Mouse (Mus musculus) cerebellum, adult 2 months (tissue): ENCODE measurements around the gene Cd47. TPM values are rescaled to one million over a fixed set of nuclear protein-coding genes. Genes with fewer than 3 reads are reported as not detected.

Experiments used
- DNase-seq, 2 experiments: peaks; one replicate each; pipeline ENCODE4 v3.0.0; 2021
- H3K27ac ChIP-seq: fragments of 200-500 bp; 2 replicates; pipeline ENCODE4 v1.5.1; 2012; ENCODE audit warnings: low read length, control low read depth, inconsistent platforms; ENCODE audit not compliant: insufficient read depth
- H3K27me3 ChIP-seq: fragments of 200-500 bp; 2 replicates; pipeline ENCODE4 v1.6.1; 2012; ENCODE audit warnings: inconsistent platforms, mild to moderate bottlenecking, low read length, moderate library complexity; ENCODE audit not compliant: control insufficient read depth, insufficient read depth
- H3K4me1 ChIP-seq: fragments of 200-500 bp; 2 replicates; pipeline ENCODE4 v1.6.1; 2011; ENCODE audit warnings: low read length; ENCODE audit not compliant: control insufficient read depth, insufficient read depth
- H3K4me3 ChIP-seq: fragments of 200-500 bp; replicated peaks from 2 replicates; pipeline ENCODE3; 2011; ENCODE audit warnings: mild to moderate bottlenecking, low read depth, low read length, control low read depth; ENCODE audit not compliant: insufficient read depth
- CTCF ChIP-seq: fragments of 200-500 bp; IDR thresholded peaks from 2 replicates; pipeline ENCODE4 v1.5.1; 2011; ENCODE audit warnings: low read depth, mild to moderate bottlenecking, control low read depth, low read length, moderate library complexity, borderline replicate concordance; ENCODE audit not compliant: insufficient read depth
- POLR2A ChIP-seq: fragments of 200-500 bp; IDR thresholded peaks from 2 replicates; pipeline ENCODE4 v1.6.1; 2011; ENCODE audit warnings: low read length, control low read depth, borderline replicate concordance; ENCODE audit not compliant: insufficient read depth
- WGBS: fragments of 180-500 bp; shearing (Covaris S2); methylation state at CpG from one replicate; pipeline ENCODE4 v1.1.7; 2018; 5-methylcytosine and 5-hydroxymethylcytosine counted together
- polyA plus RNA-seq: library from polyadenylated mRNA; depleted of rRNA; stranded (reverse); fragments of >200 nt; gene quantifications from 2 replicates; pipeline ENCODE4 v1.2.3, GENCODE M21; 2012

The Cd47 gene
- polyA plus RNA-seq, 1 experiment, result 123 TPM

DNA sequence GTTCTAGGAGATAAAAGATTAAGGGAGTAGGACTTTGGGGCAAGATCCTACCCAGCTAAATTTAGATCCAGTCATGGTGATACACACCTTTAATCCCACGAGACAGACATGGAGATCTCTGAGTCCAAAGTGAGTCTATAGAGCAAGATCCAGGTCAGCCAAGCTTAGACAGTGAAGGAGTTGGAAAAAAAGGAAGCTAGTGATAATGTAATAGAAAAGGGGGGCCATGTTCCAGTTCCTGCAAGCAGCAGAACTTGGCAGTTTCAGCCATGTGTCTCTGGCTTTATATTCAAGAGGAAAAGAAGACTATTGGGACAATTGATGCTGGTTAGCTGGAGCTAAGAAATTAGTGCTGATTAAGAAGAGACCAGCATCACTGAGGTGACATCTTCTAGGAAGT is 43.4 kb downstream of the Cd47 start:
- TF ChIP-seq POLR2A (no peak), CTCF (no peak)
- Histone ChIP-seq H3K27me3 (no peaks in the 10 kb centered on the region), H3K27ac (no peak overlapping the region), H3K4me3 (no peak overlapping the region), H3K4me1 (0 out of 2 replicates have a peak, but pooled peaks cover 3% of the 10 kb centered on the region)
- 64% methylated on average over 1 of the region's 1 CpGs for WGBS
- DNase-seq, result no peak

DNA sequence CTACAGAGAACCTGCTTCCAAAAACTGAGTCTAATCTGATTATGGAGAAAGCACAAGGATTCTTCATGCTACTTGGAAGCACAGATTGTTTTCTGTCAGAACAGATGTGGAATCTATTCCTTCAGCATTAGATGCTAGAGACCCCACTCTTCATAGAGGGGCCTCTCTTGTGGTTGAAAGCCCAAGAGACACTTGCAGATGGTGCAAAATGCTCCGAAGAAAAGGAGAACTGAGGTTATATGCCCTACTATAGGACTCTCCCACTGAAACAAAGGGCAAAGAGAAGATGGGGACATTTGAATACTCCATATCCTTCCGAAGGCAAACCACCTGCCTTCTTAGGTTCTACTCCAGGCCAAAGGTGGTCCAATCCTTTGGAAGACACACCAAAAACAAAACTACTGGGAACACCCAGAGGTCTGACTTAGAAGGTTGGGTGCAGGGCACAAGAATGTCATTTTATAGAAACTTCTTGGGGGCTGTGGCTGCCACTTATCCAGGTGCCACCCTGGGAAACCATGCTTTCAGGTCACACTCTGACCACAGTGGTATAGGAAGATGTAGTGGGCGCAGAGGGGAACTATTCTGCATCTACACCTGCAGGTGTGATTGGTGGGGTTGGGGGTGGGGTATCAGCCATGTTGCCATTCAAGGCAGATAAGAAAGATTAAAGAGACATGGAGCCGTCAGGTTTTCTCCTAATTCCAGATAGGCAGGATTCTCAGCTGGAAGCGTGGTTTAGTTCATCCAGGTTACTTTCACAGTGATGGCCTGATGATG is 47.1 kb downstream of the Cd47 start:
- no peak for DNase-seq
- 90% methylated on average over 5 of the region's 5 CpGs for WGBS
- H3K27me3 ChIP-seq, result no peaks in the 10 kb centered on the region
- no peak overlapping the region for H3K4me3 ChIP-seq
- no peak overlapping the region for H3K27ac ChIP-seq
- no peaks in the 10 kb centered on the region for H3K4me1 ChIP-seq
- TF ChIP-seq CTCF, result no peak
- no peak for TF ChIP-seq POLR2A

DNA sequence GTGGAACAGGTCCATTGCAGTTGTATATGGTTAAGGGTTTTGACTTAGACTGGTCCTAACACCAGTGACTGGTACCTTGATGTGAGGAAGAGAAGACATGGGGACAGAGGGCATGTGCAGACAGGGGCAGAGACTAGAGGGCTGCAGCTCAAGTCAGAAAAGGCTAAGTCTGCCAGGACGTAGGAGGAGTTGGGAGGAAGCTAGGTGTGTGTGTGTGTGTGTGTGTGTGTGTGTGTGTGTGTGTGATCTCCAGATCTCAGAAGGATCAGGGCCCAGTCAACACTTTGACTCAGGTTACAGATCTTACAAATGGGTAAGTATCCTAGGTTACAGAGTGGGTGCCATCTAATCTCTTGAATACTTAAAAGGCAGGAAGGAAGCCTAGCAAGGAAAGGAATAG is 48.3 kb downstream of the Cd47 start:
- WGBS, result 75% methylated on average over 1 of the region's 1 CpGs
- no peaks in the 10 kb centered on the region for H3K4me1 ChIP-seq
- DNase-seq, result no peak
- H3K27me3 ChIP-seq, result no peaks in the 10 kb centered on the region
- TF ChIP-seq POLR2A (no peak), CTCF (no peak)
- H3K4me3 ChIP-seq, result no peak overlapping the region
- no peak overlapping the region for H3K27ac ChIP-seq

DNA sequence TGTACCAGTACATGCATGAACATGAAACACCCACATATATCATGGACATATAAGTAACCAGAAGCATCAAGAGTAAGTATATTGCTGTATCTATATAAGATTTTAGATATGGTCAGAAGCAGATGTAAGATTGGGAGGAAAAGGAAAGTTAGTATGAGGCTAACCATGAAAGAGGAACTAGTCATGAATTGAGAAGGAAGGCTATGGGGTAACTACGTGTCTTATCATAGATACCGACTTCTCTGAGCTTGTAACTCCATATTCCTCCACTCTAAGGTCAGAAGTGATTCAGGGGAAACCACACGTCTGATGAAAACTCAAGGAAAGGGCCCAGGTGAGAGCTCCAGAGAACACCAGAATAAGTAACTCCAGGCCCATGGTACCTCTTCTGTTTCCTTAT is 52.6 kb downstream of the Cd47 start:
- no peaks in the 10 kb centered on the region for H3K27me3 ChIP-seq
- 94% methylated on average over 3 of the region's 3 CpGs for WGBS
- no peaks in the 10 kb centered on the region; the same call in 1 of the 2 replicates for H3K4me1 ChIP-seq
- DNase-seq, result no peak
- H3K4me3 ChIP-seq, result no peak overlapping the region
- no peak overlapping the region for H3K27ac ChIP-seq
- TF ChIP-seq POLR2A, result no peak

DNA sequence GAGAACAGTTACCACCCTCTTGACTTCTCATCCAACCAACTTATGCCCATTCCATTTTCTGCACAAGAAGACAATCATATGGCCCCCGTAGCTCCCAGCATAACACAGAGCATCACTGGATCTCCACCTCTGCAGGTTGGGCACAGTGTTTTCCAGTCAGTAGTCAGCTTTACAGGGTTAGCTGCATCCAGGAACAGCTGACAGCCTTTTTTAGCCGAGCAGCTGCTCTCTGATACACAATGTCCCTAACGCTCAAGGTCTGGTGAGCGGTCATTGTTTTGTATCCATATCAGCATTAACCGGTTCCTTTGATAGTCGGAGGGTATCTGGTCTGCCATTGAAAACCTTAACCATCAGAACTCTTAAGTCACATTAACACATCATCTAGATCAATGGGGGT is 53.3 kb downstream of the Cd47 start:
- DNase-seq, result no peak
- TF ChIP-seq POLR2A, result no peak
- TF ChIP-seq CTCF, result no peak
- no peaks in the 10 kb centered on the region; the same call in 1 of the 2 replicates for H3K4me1 ChIP-seq
- H3K27me3 ChIP-seq, result no peaks in the 10 kb centered on the region
- WGBS, result 96% methylated on average over 6 of the region's 6 CpGs
- no peak overlapping the region for H3K27ac ChIP-seq
- H3K4me3 ChIP-seq, result no peak overlapping the region

DNA sequence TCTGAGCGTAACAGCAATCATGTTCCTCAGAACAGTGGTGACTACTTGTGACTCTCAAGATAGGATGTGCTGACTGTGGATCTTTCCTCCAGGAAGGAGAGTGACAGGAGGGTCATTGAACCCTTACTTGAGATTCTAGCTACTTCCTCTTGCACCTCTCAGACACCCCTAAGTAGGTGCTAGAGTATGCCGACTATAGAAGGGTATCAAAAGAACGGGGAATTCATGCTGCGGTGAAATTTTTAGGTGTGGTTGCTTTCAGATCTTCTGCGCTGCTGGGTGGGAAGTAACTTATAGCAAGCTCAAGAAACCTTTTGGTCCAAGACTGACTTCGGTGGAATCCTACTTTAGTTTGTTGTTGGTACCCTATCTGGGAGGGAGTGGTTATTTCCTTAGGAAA is 53.9 kb downstream of the Cd47 start:
- no peaks in the 10 kb centered on the region; the same call in 1 of the 2 replicates for H3K4me1 ChIP-seq
- H3K27ac ChIP-seq, result no peak overlapping the region; the same call in 1 of the 2 replicates
- TF ChIP-seq CTCF (no peak), POLR2A (no peak)
- no peak for DNase-seq
- no peaks in the 10 kb centered on the region for H3K27me3 ChIP-seq
- no peak overlapping the region for H3K4me3 ChIP-seq
- 97% methylated on average over 6 of the region's 6 CpGs for WGBS

GRCm38 (mm10) chr16:49854931-49855835 is 54.9 kb downstream of the Cd47 start:
- TF ChIP-seq CTCF, result no peak
- peak; percentile 86 for TF ChIP-seq POLR2A
- no peaks in the 10 kb centered on the region for H3K27me3 ChIP-seq
- H3K27ac ChIP-seq, result peak overlapping the region; percentile 93
- DNase-seq, result peak; percentile 96
- peak overlapping the region; percentile 60 for H3K4me3 ChIP-seq
- peaks cover 6% of the 10 kb centered on the region for H3K4me1 ChIP-seq
- under 1% methylated on average over 73 of the region's 74 CpGs for WGBS
